Mouse (Mus musculus) CD4-positive, CD25-positive, alpha-beta regulatory T cell, adult 4 months (primary cell): ENCODE measurements at regions not wholly inside any gene's neighbourhood (a gene's known extent, or its start where the extent isn't known, plus 50 kb on each side); places are given as distances from the start of the nearest gene placed in this dataset.

Experiments used
- ATAC-seq: one replicate; pipeline ENCODE4 v1.8.0; 2017

DNA sequence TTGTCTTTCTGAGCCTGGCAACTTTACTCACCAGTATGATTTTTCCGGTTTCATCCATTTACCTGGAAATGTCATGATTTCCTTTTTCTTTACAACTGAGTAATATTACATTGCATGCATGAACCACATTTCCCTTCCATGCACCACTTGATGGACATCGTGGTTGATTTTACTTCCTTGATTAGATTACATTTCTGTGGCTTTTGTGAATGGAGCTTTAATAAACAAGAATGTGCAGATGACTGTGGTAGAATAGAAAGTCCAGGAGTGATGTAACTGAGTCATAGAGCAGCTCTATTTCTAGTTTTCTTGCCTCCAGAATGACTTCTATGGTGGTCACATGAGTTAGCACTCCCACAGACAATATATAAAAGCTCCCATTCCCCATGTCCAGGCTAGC, 75.2 kb downstream of the Chst2 start:
- ATAC-seq: no peak

GRCm38 (mm10) chr9:95330097-95330496, 76.4 kb downstream of the Chst2 start:
- ATAC-seq: no peak

- ATAC-seq: peak; percentile 37
These were observed 77.5 kb downstream of the Chst2 start for GRCm38 (mm10) chr9:95329053-95329430.

DNA sequence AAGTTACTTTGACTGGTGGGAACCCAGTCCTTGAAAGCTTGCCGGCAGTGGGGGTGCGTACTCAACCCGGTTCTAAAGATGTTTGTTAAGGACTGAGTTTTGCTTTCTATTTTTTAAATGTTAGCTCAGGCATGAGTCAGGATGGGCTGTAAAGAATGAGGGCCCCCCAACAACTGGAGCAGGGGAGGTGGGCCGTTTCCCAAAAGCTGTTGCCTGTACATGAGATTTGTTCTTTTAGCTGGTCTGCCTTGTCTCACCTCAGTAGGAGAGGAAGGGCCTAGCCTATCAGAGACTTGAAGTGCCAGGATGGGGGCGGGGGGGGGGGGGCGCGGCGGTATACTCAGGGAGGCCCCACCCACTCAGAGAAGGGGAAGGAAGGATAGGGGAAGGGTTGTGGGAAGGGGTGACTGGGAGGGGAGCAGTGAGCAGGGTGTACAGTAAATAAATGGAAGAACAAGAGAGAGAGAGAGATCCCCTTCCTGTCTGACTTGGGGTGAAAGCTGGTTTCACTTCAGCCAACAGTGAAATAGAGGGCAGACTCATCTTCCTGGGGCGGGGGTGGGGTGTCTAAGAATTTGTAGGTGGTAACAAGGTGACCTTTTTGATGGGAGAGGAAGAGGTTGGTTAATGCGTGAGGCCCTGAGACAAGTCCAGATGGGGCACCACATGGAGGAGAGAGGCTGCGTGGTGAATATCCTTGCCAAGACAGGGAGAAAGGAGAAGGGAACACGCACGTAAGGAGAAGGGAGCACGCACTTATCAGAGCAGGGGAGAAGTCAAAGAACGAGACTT, 78.1 kb downstream of the Chst2 start:
- ATAC-seq: peak; percentile 86

DNA sequence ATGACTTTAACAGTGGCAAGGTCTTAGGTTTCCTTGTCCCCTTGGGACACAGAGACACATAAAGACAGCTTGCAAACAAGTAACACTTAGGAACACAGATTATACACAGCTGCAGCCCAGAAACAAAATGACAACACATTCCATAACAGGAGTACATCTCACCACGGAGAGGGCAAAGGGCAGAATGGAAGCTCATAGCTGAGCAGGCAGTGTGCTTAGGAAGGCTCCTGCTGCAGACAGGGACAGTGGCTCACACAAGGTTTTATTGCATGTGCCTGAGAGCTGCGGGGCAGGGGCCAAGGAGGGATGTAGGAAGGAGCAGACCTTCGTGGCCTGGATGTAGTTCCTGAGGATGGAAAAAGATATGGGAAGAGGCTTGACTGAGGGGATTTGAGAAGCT, 78.8 kb downstream of the Chst2 start:
- ATAC-seq: no peak

DNA sequence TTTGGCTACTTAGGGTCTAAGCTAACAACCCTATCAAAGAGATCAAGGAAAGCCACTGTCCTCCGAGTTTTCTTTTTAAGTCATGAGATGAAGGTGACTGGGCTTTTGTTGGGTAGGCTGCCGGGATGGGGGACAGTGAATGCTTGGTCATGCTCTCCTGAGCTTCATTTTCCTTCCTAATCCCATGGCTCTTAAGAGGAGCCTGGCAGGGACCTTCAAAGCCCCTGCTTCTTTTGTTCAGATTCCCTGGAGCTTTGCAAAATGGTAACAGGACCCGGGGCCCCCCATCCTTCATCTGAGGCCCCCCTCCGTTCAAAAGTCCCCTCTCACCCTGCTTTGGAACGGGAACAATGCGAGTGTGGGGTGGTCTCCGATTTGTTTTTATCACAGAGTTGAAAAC, 82.9 kb downstream of the Chst2 start:
- ATAC-seq: no peak

DNA sequence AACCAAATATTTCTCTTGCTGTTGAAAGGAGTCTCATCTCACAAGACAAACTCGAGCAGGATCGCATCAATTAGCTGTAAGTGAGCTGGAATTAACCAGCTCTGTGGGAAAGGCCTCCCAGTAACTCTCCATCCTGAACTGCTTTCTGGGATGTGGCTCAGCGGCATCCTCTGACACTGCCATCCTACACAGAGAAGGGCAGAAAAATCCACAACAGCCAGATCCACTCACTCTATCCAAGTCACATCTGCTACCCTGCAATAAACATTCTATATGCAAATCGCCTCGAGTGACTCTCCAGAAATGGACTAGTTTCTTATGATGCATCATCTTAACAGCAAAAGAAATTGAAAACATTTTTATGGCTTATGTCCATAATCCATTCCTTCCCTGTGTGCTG, 83.6 kb downstream of the Chst2 start:
- no peak for ATAC-seq

- no peak for ATAC-seq
These were observed 84.5 kb downstream of the Chst2 start for GRCm38 (mm10) chr9:95322031-95322430.

DNA sequence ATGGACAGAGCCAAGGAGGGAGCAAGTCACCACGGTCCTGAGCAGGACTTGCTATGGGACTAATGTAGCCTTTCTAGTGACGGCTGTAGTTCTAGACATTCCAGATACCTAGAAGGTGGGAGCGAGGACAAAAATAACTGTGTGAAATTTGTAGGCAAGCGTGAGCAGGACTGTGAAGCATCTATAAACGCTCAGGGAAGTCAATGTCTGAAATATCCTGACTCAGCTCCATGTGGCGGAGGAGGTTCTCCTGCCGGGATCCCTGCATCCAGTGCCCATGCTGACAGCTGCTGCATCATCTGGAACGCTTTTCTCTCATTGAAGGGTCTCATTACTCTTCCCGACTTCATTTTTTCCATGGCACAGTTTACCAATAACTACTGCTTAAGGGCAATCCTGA, 87.6 kb downstream of the Chst2 start:
- no peak for ATAC-seq

DNA sequence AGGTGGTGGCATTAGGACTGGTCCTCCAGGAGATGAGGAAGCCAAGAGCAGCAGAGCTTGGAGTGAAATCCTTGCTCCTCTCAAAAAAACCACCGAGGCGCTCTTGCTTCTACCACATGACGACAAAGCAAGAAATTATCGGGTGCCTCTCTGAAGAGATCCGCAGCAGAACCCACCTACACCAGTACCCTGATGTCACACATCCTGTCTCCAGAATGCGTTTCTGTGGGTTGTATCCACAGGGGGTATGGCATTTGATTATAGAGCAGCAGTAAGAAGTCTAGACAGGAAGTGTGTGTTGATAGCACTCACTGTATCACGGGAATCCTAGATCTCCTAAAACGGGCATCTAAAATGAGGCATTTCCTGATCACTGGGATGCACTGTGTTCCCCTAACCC, 89.8 kb downstream of the Chst2 start:
- peak; percentile 88 for ATAC-seq

DNA sequence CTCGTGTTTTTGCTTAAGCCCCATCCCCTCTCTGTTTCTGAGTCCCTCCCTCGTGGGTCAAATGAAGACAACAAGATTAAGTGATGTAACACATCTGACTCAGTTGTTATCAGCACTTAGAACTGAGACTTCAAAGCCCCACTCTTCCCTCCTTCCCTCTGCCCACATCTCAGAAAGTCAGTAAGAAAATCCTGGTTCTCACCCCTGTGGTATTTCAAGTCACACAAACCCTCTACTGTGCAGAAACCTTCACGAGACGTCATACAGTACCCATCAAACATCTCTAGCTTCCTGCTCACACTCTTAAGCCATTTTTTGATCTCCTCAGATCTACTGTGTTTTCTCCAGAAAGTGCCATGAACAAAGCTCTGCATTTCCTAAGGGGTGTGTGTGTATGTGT, 91.4 kb downstream of the Chst2 start:
- peak; percentile 50 for ATAC-seq

DNA sequence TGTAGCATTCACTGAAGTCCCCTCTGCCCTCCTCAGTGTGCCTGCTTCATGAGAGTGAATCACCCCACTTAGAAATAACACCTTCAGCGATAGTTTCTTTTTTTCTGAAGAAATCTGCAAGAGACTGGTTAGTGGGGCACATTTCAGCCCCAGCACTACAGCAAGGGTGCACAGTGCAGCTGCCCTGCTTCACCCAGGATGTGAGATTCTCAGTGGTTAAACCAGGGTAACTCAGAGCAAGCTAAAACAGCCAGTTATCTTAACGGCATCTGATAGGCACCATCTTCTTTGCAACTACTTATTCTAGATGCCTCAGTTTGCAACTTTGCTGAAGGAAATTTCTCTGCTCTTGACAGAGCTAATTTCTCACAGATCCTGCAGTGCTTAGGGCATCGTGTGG, 94.9 kb downstream of the Chst2 start:
- peak; percentile 54 for ATAC-seq

DNA sequence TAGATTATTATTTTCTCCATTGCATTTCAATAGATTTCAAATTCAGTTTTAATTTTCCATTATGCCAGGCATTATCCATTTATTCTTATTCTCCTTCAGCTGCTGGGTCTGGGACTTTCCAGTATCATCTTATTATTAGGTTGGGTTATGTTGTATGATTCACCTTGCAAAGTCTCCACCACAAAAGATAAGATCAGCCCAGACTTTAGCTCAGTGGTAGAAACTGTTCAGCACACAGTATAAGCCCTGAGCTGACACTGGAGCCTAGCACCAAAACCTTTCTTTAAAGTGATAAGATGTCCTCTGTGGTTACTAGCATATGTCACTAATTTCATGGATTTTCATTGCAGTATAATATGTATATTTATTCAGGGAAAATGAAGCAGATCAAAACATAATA, 117.5 kb downstream of the Chst2 start:
- peak; percentile 96 for ATAC-seq

GRCm38 (mm10) chr9:95282996-95283395, 123.5 kb downstream of the Chst2 start:
- no peak for ATAC-seq

DNA sequence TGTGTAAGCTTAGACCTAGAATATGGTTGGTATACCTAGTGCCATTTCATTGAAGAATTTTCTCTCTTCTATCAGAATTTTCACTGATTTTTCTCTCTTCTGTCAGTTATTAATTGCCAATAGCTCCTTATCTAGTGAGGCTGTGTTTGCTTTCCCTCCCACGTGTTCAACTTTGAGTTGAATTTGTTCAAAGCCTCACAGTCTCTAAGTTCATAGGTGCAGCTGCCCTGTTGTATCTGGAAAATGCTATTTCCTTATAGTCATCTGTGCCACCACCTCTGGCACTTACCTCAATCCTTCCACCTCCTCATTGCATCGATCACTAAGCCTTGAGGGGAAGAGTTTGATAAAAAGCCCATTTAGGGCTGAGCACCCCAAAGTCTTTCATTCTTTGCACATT, 124.0 kb downstream of the Chst2 start:
- ATAC-seq: no peak
